Mouse (Mus musculus): ENCODE data around the gene Padi3.

DNA sequence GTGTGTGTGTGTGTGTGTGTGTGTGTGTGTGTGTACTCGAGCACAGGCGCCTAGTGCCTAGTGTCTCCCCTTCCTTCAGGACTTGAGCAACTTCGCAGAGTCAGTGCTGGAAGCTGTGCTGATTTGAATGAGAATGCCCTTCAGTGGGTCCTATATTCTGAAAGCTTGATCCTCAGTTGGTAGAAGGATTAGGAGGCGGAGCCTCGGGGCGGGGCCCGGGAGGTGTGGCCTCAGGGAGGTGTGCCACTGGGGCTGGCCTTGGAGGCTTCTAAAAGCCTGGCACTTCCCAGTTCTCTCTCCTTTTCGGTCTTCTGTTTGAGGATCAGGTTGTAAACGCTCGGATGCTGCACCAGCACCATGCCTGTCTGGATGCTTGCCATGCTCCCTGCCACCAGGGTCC, 25.2 kb upstream of the Padi3 start:
- TF ChIP-seq POLR2A (IDR thresholded peaks at IDR 0.05; ENCODE audit: low read depth, low read length) = no peak
- TF ChIP-seq CTCF (IDR thresholded peaks at IDR 0.05; ENCODE audit: extremely low read depth, insufficient read depth, insufficient read length, insufficient replicate concordance) = no peak

Measured in spleen, adult 2 months (tissue).